Mouse (Mus musculus): ENCODE results near the gene Kirrel3.
A peak's percentile ranks its signal among the peaks of the same experiment; 100 is the strongest.

The Kirrel3 gene

GRCm38 (mm10) chr9:34958183-34958830, 472.6 kb downstream of the Kirrel3 start:
- DNase-seq, result no peak

- DNase-seq, result no peak
Observed at GRCm38 (mm10) chr9:34960736-34961135, 475.0 kb downstream of the Kirrel3 start.

- DNase-seq, result no peak
Observed at GRCm38 (mm10) chr9:34961171-34961570, 475.5 kb downstream of the Kirrel3 start.

- no peak for DNase-seq
Observed at GRCm38 (mm10) chr9:34962251-34962650, 476.6 kb downstream of the Kirrel3 start.

GRCm38 (mm10) chr9:34963593-34963992, 477.9 kb downstream of the Kirrel3 start:
- DNase-seq, result no peak

GRCm38 (mm10) chr9:34964172-34965040, 478.7 kb downstream of the Kirrel3 start:
- DNase-seq, result no peak

GRCm38 (mm10) chr9:34965041-34965415, 479.3 kb downstream of the Kirrel3 start:
- DNase-seq, result no peak

GRCm38 (mm10) chr9:34967772-34968171, 482.1 kb downstream of the Kirrel3 start:
- no peak for DNase-seq

- DNase-seq, result no peak
Observed at GRCm38 (mm10) chr9:34969881-34970490, 484.3 kb downstream of the Kirrel3 start.

- no peak for DNase-seq
Observed at GRCm38 (mm10) chr9:34974326-34974725, 488.6 kb downstream of the Kirrel3 start.

- no peak for DNase-seq
Observed at GRCm38 (mm10) chr9:34975245-34975644, 489.6 kb downstream of the Kirrel3 start.

GRCm38 (mm10) chr9:34976596-34977462, 491.1 kb downstream of the Kirrel3 start:
- no peak for DNase-seq

- DNase-seq, result no peak
Observed at GRCm38 (mm10) chr9:34977700-34978099, 492.0 kb downstream of the Kirrel3 start.

GRCm38 (mm10) chr9:34978229-34978628, 492.5 kb downstream of the Kirrel3 start:
- DNase-seq, result no peak

GRCm38 (mm10) chr9:34980516-34981265, 495.0 kb downstream of the Kirrel3 start:
- DNase-seq, result no peak

- peak; percentile 54 for DNase-seq
Observed at GRCm38 (mm10) chr9:34983513-34984462, 498.1 kb downstream of the Kirrel3 start.

- DNase-seq, result no peak
Observed at GRCm38 (mm10) chr9:34986156-34986555, 500.5 kb downstream of the Kirrel3 start.

GRCm38 (mm10) chr9:34987422-34988148, 501.9 kb downstream of the Kirrel3 start:
- no peak for DNase-seq

GRCm38 (mm10) chr9:34988683-34989082, 503.0 kb downstream of the Kirrel3 start:
- DNase-seq, result no peak

GRCm38 (mm10) chr9:34992201-34992600, 506.5 kb downstream of the Kirrel3 start:
- DNase-seq, result peak; percentile 50
